Mouse (Mus musculus) midbrain, embryonic 12.5 days (tissue): ENCODE measurements around the gene Acot1. TPM values are rescaled to one million over a fixed set of nuclear protein-coding genes. Genes with fewer than 3 reads are reported as not detected.
"Not testable (repeated sequence)": the region's sequence is repeated elsewhere in the genome, so short reads cannot be mapped to it uniquely, and the experiment has no call there.

Source experiments
- ATAC-seq: fragments of 200-750 bp; cut with Nextera tagmentation; 2 replicates; pipeline ENCODE4 v1.8.0; 2017; ENCODE audit warnings: low read depth, moderate TSS enrichment, moderate library complexity; ENCODE audit not compliant: low FRiP score
- H3K27ac ChIP-seq: fragments of 300-500 bp; sonication (generic); replicated peaks from 2 replicates; pipeline ENCODE4 v1.5.1; 2016; ENCODE audit warnings: mild to moderate bottlenecking
- H3K27me3 ChIP-seq: fragments of 300-500 bp; sonication (generic); 2 replicates; pipeline ENCODE4 v1.6.1; 2016; ENCODE audit warnings: mild to moderate bottlenecking
- H3K36me3 ChIP-seq: fragments of 300-500 bp; sonication (generic); 2 replicates; pipeline ENCODE4 v1.6.1; 2016
- H3K4me1 ChIP-seq: fragments of 300-500 bp; sonication (generic); 2 replicates; pipeline ENCODE4 v1.6.1; 2016
- H3K4me2 ChIP-seq: fragments of 300-500 bp; sonication (generic); replicated peaks from 2 replicates; pipeline ENCODE4 v1.6.1; 2016; ENCODE audit warnings: mild to moderate bottlenecking, moderate library complexity
- H3K4me3 ChIP-seq: fragments of 300-500 bp; sonication (generic); 2 replicates; pipeline ENCODE4 v1.5.1; 2016; ENCODE audit warnings: mild to moderate bottlenecking
- H3K9ac ChIP-seq: fragments of 300-500 bp; sonication (generic); replicated peaks from 2 replicates; pipeline ENCODE4 v1.6.1; 2016; ENCODE audit warnings: mild to moderate bottlenecking, moderate library complexity
- H3K9me3 ChIP-seq: fragments of 300-500 bp; sonication (generic); 2 replicates; pipeline ENCODE4 v1.6.1; 2016; ENCODE audit warnings: mild to moderate bottlenecking
- WGBS: fragments of 180-500 bp; shearing (Covaris S2); methylation state at CpG from one replicate; pipeline ENCODE4 v1.1.7; 2016; 5-methylcytosine and 5-hydroxymethylcytosine counted together
- polyA plus RNA-seq: library from polyadenylated mRNA; unstranded; fragments of >200 nt; fragmentation: Nextera tagmentation; extraction: Ambion mirVana; gene quantifications from 2 replicates; pipeline ENCODE4 v1.2.1, GENCODE M21; 2016

Acot1 gene
- 44.3 and 50.8 TPM in 2 replicates for polyA plus RNA-seq

GRCm38 (mm10) chr12:84009171-84009965, at the start of gene Acot1:
Gene Acot1, plus strand, starts transcription at chr12:84009490.
- Histone ChIP-seq H3K9ac (peak within 1 kb of the TSS; percentile 46), H3K4me3 (peak within 1 kb of the TSS; percentile 48), H3K4me2 (peak within 1 kb of the TSS; percentile 55), H3K4me1 (peaks cover 28% of the 10 kb centered on the region), H3K27ac (peak within 1 kb of the TSS; percentile 66)
- not testable (repeated sequence) for H3K36me3 ChIP-seq, H3K27me3 ChIP-seq, H3K9me3 ChIP-seq
- 1% methylated on average over 66 of the region's 70 CpGs for WGBS
- peak; percentile 93 for ATAC-seq

DNA sequence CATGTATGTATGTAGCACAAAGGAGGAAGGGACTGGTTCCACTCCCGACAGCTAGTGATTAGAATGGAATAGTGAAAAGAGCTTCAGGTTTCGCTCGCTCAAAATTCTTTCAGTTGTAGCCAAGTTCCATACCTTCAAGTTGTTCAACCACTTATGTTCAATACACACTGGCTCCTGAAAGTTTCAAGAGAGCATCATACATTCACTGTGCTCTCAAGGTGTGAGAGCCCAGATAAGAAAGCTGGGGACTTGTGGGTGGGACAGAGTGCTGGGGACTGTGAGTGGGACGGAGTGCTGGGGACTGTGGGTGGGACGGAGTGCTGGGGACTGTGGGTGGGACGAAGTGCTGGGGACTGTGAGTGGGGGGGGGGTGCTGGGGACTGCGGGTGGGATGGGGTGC, 44.1 kb upstream of the Acot1 start:
- Histone ChIP-seq H3K9ac (no peak overlapping the region), H3K27ac (no peak overlapping the region), H3K36me3 (no peaks in the 10 kb centered on the region), H3K4me1 (no peaks in the 10 kb centered on the region), H3K4me3 (no peak overlapping the region), H3K9me3 (no peaks in the 10 kb centered on the region), H3K4me2 (no peak overlapping the region), H3K27me3 (no peaks in the 10 kb centered on the region)
- no peak for ATAC-seq
- WGBS, result 87% methylated on average over 7 of the region's 7 CpGs

GRCm38 (mm10) chr12:83972117-83972516, 37.2 kb upstream of the Acot1 start:
- H3K36me3 ChIP-seq, result no peaks in the 10 kb centered on the region
- WGBS, result 81% methylated on average over 2 of the region's 2 CpGs
- peaks cover 5% of the 10 kb centered on the region; the same call in 1 of the 2 replicates for H3K9me3 ChIP-seq
- no peaks in the 10 kb centered on the region for H3K4me1 ChIP-seq
- H3K9ac ChIP-seq, result no peak overlapping the region
- no peak overlapping the region for H3K4me2 ChIP-seq
- no peak for ATAC-seq
- no peaks in the 10 kb centered on the region for H3K27me3 ChIP-seq
- H3K4me3 ChIP-seq, result no peak overlapping the region
- H3K27ac ChIP-seq, result no peak overlapping the region

DNA sequence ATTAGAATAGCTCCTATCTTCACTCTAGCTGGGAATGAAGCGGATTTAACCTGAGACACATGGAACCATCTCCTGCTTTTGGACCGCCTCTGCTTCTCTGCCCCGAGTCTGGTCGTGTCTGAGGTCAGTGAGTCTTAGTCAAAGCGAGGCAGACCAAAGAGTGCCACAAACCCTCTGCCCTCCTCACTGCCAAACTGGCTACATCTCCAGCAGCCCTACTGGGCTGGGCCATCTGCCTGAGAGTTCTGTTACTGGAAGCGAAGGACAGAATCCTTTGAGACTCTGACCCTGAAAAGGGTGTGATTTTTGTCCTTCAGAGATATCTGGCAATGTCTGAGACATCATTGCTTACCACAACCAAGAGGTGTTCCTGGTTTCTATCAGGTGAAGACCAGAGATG, 30.4 kb upstream of the Acot1 start:
- no peak for ATAC-seq
- 87% methylated on average over 6 of the region's 6 CpGs for WGBS

GRCm38 (mm10) chr12:83981615-83982014, 27.7 kb upstream of the Acot1 start:
- Histone ChIP-seq H3K9me3 (no peaks in the 10 kb centered on the region), H3K27me3 (0 out of 2 replicates have a peak, but pooled peaks cover 3% of the 10 kb centered on the region), H3K4me3 (no peak overlapping the region), H3K4me1 (no peaks in the 10 kb centered on the region; the same call in 1 of the 2 replicates), H3K36me3 (no peaks in the 10 kb centered on the region), H3K9ac (no peak overlapping the region), H3K27ac (no peak overlapping the region), H3K4me2 (no peak overlapping the region)
- 90% methylated on average over 4 of the region's 4 CpGs for WGBS
- ATAC-seq, result no peak

More for the DNA sequence above, 30.4 kb upstream of the Acot1 start:
- H3K4me2 ChIP-seq, result no peak overlapping the region
- no peaks in the 10 kb centered on the region; the same call in 1 of the 2 replicates for H3K4me1 ChIP-seq
- no peaks in the 10 kb centered on the region for H3K36me3 ChIP-seq
- no peak overlapping the region for H3K4me3 ChIP-seq
- H3K27ac ChIP-seq, result no peak overlapping the region
- peaks cover 5% of the 10 kb centered on the region; the same call in 1 of the 2 replicates for H3K9me3 ChIP-seq
- no peak overlapping the region for H3K9ac ChIP-seq
- no peaks in the 10 kb centered on the region for H3K27me3 ChIP-seq

DNA sequence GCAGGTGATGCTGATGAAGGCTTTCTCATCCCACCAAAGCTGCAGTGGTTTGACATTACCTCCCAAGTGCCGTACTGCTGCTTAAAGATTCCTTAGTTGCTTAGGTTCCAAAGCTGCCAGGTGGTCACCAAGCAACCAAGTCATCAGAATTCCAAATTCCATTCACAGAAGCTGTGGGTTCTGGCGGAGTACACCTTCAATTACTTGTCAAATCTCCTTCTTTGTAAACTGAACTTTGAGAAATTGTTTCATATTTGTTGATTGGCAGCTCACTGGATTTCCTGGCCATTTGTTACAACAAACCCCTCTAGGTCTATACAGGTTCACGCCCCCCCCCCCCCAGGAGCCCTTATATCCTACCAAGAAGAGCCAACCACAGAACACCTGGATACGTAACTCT, 24.5 kb upstream of the Acot1 start, which contains the start of gene Heatr4:
Gene Heatr4 (minus strand): TSS at position 101 of the 400 bp plus-strand sequence.
- no peak for ATAC-seq
- WGBS, result 70% methylated on average over 4 of the region's 4 CpGs

DNA sequence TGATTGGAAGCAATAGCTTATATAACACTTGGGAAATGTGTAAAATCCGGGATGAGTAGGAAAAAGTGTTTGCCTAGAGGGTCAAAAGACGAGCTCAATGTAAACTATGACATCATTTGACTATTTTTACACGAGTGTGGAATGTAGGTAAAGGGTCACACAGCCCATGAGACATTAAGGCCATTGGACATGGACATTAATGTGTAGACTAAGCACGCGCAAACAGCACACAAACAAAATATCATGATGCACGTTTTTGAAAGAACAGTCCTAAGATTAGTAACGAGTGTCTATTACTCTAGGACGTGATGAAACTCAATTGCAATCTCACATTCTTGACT, 22.1 kb upstream of the Acot1 start:
- Histone ChIP-seq H3K9me3 (no peaks in the 10 kb centered on the region), H3K36me3 (no peaks in the 10 kb centered on the region), H3K4me1 (peaks cover 6% of the 10 kb centered on the region; the same call in 1 of the 2 replicates), H3K4me3 (peak overlapping the region; percentile 65), H3K27me3 (0 out of 2 replicates have a peak, but pooled peaks cover 5% of the 10 kb centered on the region), H3K4me2 (peak overlapping the region; percentile 59), H3K27ac (0 out of 2 replicates have a peak overlapping the region, but pooled peaks have one; percentile 87), H3K9ac (peak overlapping the region; percentile 72; the same call in 1 of the 2 replicates)
- ATAC-seq, result no peak
- 33% methylated on average over 8 of the region's 8 CpGs for WGBS

More for the DNA sequence above, 24.5 kb upstream of the Acot1 start, which contains the start of gene Heatr4:
- Histone ChIP-seq H3K9ac (no peak within 1 kb of the TSS), H3K4me3 (no peak within 1 kb of the TSS), H3K27me3 (0 out of 2 replicates have a peak, but pooled peaks cover 5% of the 10 kb centered on the region), H3K9me3 (no peaks in the 10 kb centered on the region), H3K4me1 (peaks cover 6% of the 10 kb centered on the region; the same call in 1 of the 2 replicates), H3K27ac (no peak within 1 kb of the TSS), H3K36me3 (no peaks in the 10 kb centered on the region), H3K4me2 (no peak within 1 kb of the TSS)

GRCm38 (mm10) chr12:83987583-83988441, 21.5 kb upstream of the Acot1 start, which contains the start of gene Acot2:
Gene Acot2, plus strand, starts transcription at chr12:83987861.
- WGBS, result under 1% methylated on average over 79 of the region's 80 CpGs
- Histone ChIP-seq H3K4me2 (peak within 1 kb of the TSS; percentile 59), H3K9me3 (no peaks in the 10 kb centered on the region), H3K4me3 (peak within 1 kb of the TSS; percentile 65), H3K9ac (peak within 1 kb of the TSS; percentile 72), H3K36me3 (no peaks in the 10 kb centered on the region), H3K27me3 (0 out of 2 replicates have a peak, but pooled peaks cover 5% of the 10 kb centered on the region), H3K4me1 (peaks cover 6% of the 10 kb centered on the region; the same call in 1 of the 2 replicates), H3K27ac (peak within 1 kb of the TSS; percentile 87)
- peak; percentile 89 for ATAC-seq

- ATAC-seq, result peak; percentile 48; the same call in 1 of the 2 replicates
Measured at GRCm38 (mm10) chr12:83988483-83988882, 20.8 kb upstream of the Acot1 start.

GRCm38 (mm10) chr12:83989378-83989777, 19.9 kb upstream of the Acot1 start:
- 94% methylated on average over 4 of the region's 4 CpGs for WGBS

More at GRCm38 (mm10) chr12:83988483-83988882, 20.8 kb upstream of the Acot1 start:
- H3K4me3 ChIP-seq, result peak overlapping the region; percentile 65
- H3K36me3 ChIP-seq, result 0 out of 2 replicates have a peak, but pooled peaks cover 3% of the 10 kb centered on the region
- H3K4me2 ChIP-seq, result peak overlapping the region; percentile 59
- H3K9me3 ChIP-seq, result no peaks in the 10 kb centered on the region
- H3K27ac ChIP-seq, result peak overlapping the region; percentile 87
- H3K9ac ChIP-seq, result peak overlapping the region; percentile 72
- H3K27me3 ChIP-seq, result 0 out of 2 replicates have a peak, but pooled peaks cover 5% of the 10 kb centered on the region
- peaks cover 6% of the 10 kb centered on the region; the same call in 1 of the 2 replicates for H3K4me1 ChIP-seq
- WGBS, result 76% methylated on average over 4 of the region's 4 CpGs

DNA sequence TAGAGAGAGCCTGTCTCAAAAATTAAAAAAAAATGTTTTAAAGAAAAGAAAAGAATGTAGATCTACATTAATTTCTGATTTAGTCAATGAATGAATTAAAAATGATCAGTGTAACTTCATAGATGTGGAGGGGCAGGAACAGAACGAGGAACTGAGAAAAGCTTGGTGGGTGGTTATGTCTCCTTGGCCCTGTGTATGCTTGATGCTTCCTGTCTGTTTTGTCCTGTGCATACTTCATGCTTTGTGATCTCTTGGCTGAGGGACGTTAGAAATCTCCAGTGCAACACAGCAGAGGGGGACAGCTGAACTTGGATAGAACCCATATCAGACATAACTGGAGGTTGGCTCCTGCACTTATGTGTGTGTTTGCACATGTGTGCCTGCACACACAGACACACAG, 12.1 kb upstream of the Acot1 start:
- Histone ChIP-seq H3K4me2 (no peak overlapping the region), H3K27me3 (no peaks in the 10 kb centered on the region), H3K4me3 (no peak overlapping the region), H3K27ac (no peak overlapping the region), H3K9ac (no peak overlapping the region), H3K36me3 (0 out of 2 replicates have a peak, but pooled peaks cover 3% of the 10 kb centered on the region), H3K4me1 (no peaks in the 10 kb centered on the region), H3K9me3 (peaks cover 5% of the 10 kb centered on the region)
- 69% methylated on average over 2 of the region's 2 CpGs for WGBS
- no peak for ATAC-seq

More at GRCm38 (mm10) chr12:83989378-83989777, 19.9 kb upstream of the Acot1 start:
- ATAC-seq, result no peak
- Histone ChIP-seq H3K4me3 (no peak overlapping the region), H3K27me3 (0 out of 2 replicates have a peak, but pooled peaks cover 5% of the 10 kb centered on the region), H3K4me2 (no peak overlapping the region), H3K9ac (no peak overlapping the region), H3K36me3 (0 out of 2 replicates have a peak, but pooled peaks cover 3% of the 10 kb centered on the region), H3K27ac (no peak overlapping the region), H3K4me1 (peaks cover 6% of the 10 kb centered on the region; the same call in 1 of the 2 replicates), H3K9me3 (no peaks in the 10 kb centered on the region)
